Mouse (Mus musculus) bone marrow macrophage, adult 2 months (primary cell): ENCODE results near the gene Vegfb.

Experiments
- CTCF ChIP-seq: IDR thresholded peaks from 2 replicates; pipeline ENCODE4 v1.5.1; 2012; ENCODE audit warnings: low read depth, mild to moderate bottlenecking, low read length, moderate library complexity
- POLR2A ChIP-seq: IDR thresholded peaks from 2 replicates; pipeline ENCODE4 v1.6.1; 2012; ENCODE audit warnings: mild to moderate bottlenecking, low read depth, low read length, borderline replicate concordance

DNA sequence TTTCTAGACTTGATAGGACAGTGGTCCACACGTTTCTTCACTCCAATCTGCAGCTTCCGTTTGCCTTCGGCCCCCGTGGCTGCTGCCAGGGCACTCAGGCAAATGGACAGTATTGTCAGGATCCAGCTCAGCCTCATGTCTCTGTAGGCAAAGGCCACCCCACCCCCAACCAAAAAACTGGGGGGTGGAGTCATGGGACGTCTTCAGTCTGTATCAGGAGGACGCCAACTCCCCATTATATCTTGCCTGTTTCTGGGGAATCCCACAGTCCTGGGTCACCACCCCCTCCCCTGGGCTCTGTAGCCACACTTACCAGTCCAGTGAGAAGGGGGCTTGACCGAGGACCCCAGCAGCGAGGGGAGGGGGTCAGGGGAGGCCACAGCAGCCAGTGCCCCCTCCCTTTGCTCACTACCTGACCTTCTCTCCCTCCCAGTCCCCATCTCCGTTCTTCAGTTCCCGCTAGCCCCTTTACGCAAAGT, 8.4 kb downstream of the Vegfb start:
- TF ChIP-seq CTCF = no peak
- no peak for TF ChIP-seq POLR2A
